Mouse (Mus musculus): ENCODE data around the gene Nipbl. TPM values are rescaled to one million over a fixed set of nuclear protein-coding genes. Genes with fewer than 3 reads are reported as not detected.

Gene Nipbl
- total RNA-seq, 2 experiments from 2014 or later = 29.9 to 31.4 TPM

DNA sequence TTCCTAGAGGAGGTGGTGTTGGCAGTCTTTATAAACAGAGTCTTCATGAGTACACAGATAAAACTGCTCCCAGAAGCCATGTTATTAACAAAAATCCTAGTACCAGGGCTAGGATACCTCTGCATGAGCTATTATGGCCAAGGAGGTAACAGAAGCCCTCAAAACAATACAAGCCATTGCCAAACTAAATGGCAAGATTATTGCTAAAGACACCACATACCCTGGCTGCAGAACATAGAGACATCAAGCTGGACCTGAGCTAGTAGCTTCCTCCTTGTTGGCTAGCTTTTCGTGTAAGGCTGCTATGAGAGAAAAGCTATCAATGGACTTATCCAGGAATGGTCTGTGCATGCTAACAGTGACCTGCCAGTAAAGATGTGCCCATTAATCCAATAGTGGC, 32.4 kb downstream of the Nipbl start:
- intact Hi-C loops (cut with DNase I) = no loop called here
- DNase-seq (ENCODE audit: extremely low spot score in 1 of 2, low spot score in 2 of 2) = no peak
- Histone ChIP-seq H3K27ac (no peak overlapping the region), H3K4me3 (no peak overlapping the region)
- TF ChIP-seq CTCF (IDR thresholded peaks at IDR 0.05) = no peak

DNA sequence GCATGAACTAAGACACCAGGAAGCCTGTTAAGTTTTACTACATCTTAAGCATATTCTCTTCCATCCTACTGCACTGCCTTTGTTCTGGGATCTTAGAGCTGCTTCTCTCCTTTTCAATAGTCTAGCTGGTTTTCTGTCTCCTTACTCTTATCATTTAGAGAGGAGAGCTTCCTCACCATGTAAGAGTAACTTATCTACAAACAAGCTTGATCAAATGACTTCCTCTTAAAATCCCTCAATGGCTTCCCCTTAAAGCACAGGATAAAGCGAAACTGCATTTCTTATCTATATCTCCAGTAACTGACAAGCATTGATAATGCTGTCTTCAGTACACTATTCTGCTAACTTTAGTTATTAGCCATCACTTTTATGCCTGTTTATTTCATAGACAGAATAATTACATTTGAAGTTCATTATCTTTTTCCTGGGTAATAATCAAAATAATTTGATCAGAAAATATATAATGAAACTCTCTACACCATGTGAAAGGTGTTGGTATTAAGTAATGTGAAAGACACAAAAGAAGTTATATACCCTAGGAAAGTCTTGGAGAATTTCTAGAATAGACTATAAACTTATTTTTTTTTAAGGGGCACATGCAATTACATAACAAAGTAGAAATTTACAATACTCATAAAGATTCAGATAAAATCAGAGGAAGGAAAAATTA, 33.0 kb downstream of the Nipbl start:
- intact Hi-C loops (cut with DNase I) = no loop called here
- Histone ChIP-seq H3K4me3 (no peak overlapping the region), H3K27ac (no peak overlapping the region)
- DNase-seq (ENCODE audit: extremely low spot score in 1 of 2, low spot score in 2 of 2) = no peak
- no peak for TF ChIP-seq CTCF (IDR thresholded peaks at IDR 0.05)

DNA sequence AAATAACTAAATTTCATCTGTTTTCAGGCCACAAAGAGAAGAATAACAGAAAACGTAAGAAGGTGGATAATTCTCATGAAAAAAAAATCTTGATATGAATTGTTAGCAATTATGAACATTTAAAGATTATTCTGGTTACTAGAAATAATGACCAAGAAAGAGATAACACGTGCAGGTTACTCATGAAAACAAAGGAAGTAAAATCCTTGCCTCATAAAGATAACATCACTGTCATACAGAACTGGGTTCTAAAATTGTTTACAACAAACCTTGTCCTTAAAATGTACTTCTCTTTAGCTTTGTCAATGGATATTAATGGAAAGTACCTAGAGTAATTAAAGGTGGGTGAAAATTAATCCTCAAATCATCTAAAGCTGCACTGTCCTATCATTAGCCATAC, 37.2 kb downstream of the Nipbl start:
- Histone ChIP-seq H3K4me3 (no peak overlapping the region), H3K27ac (no peak overlapping the region)
- no peak for TF ChIP-seq CTCF (IDR thresholded peaks at IDR 0.05)
- DNase-seq (ENCODE audit: extremely low spot score in 1 of 2, low spot score in 2 of 2) = no peak
- intact Hi-C loops (cut with DNase I) = no loop called here

DNA sequence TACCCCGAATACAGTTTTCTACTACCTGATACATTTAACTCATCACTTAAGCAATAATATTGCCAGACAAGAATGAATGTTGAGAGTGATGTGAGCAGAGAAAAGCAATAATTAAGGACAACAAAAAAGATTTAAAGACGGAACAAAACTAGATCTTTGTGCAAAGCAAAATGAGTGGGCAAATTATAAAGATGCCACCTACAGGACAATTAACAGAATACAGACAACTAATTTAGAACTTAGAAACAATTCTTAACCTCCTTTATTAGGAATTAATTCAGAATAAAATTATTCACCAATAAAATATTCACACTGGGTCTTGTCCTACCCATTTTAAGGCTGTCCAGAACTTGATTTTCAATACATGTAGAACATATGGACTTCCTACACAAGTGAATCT, 38.0 kb downstream of the Nipbl start:
- Histone ChIP-seq H3K4me3 (no peak overlapping the region), H3K27ac (no peak overlapping the region)
- DNase-seq (ENCODE audit: extremely low spot score in 1 of 2, low spot score in 2 of 2) = no peak
- peak; percentile 38 for TF ChIP-seq CTCF (IDR thresholded peaks at IDR 0.05)
- intact Hi-C loops (cut with DNase I) = no loop called here

DNA sequence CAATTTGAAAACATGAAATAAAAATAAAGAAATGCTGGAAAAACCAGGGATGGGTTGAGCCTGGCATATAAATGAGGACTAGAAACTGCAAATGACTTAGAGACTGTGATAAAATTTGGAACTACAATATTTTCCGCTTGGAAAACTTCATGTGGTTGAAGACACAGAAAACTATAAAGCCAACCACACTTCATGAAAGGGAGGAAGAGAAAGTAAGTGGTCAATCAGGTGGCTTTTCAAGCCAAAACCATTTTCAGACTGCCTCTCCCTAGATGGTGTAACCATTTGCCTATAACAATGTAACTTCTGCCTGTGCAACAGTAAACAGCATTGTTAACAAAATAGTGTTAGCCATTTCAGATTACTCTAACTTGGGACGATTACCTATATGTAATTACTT, 41.7 kb downstream of the Nipbl start:
- Histone ChIP-seq H3K4me3 (no peak overlapping the region), H3K27ac (no peak overlapping the region)
- TF ChIP-seq CTCF (IDR thresholded peaks at IDR 0.05) = no peak
- no peak for DNase-seq (ENCODE audit: extremely low spot score in 1 of 2, low spot score in 2 of 2)
- intact Hi-C loops (cut with DNase I) = no loop called here

DNA sequence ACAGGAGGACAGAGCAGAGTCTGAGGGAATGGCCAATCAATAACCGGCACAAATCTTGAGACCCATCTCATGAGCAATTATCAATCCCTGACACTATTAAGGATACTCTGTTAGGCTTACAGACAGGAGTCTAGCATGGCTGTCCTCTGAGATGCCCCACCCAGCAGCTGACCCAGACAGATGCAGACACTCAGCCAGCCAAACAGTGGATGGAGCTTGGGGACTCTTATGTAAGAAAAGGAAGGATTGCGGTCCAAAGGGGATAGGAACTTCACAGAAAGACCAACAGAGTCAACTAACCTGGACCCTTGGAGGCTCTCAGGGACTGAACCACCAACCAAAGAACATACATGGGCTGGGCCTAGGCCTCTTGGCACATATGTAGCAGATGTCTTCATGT, 42.7 kb downstream of the Nipbl start:
- no peak overlapping the region for H3K4me3 ChIP-seq
- DNase-seq (ENCODE audit: extremely low spot score in 1 of 2, low spot score in 2 of 2) = no peak
- intact Hi-C loops (cut with DNase I) = no loop called here
- H3K27ac ChIP-seq = no peak overlapping the region
- no peak for TF ChIP-seq CTCF (IDR thresholded peaks at IDR 0.05)

DNA sequence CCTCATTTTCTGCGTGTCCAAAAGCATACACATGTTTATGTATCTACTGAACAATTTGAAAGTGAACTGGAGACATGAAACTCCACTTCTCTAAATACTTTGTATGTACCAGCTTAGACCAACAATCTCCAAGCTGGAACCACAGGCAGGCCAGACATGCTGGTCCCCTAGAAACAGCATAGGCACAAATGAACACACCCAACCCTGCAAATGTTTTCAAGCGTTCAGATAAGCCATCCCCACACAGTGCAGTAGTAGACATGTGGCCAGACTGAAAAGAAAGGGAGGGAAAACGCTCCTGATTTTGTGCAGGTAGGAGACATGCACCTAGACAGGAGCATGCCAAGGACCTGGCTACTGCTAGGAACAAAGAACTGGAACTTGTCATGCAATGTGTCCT, 52.5 kb downstream of the Nipbl start:
- no peak for DNase-seq (ENCODE audit: extremely low spot score in 1 of 2, low spot score in 2 of 2)
- TF ChIP-seq CTCF (IDR thresholded peaks at IDR 0.05) = no peak
- intact Hi-C loops (cut with DNase I) = no loop called here
- no peak overlapping the region for H3K27ac ChIP-seq
- H3K4me3 ChIP-seq = no peak overlapping the region

DNA sequence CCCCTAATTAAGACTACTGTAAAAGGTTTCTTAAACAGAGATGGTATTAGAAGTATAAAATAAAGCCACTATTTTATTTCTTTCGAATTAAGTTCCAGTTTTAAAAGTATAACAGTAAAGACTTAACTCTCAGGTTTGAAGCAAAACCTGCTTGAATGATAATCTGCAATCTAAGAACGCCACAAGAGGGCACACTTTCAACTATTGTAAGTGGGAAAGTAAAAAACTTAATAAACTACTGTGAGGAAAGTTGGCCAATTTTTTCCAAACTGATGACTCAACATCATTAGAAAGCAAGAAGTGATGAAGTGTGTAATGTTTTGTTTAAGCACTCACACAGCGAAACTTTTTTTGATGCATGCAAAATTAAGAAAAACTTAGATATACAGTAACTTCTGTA, 62.0 kb downstream of the Nipbl start:
- DNase-seq (ENCODE audit: extremely low spot score in 1 of 2, low spot score in 2 of 2) = no peak

DNA sequence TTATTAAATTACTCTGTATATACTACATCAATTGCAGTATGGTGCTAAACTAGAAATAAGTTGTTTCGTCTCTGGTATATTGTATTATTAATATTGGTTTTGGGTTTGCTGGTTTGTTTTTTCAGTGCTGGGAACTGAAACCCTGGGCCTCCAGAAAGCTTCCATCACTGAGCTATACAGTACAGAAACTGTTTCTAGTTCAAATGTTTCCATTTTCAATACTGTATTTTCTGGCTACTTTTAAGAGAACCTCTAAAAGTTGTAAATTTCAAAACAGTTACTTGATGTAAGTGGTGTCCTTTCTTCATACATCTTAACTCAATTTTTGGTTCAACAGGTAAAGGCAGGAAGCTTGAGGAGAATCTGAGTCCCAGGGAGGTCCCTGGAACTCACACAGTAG, 68.6 kb downstream of the Nipbl start:
- intact Hi-C loops (cut with DNase I) = no loop called here
- Histone ChIP-seq H3K4me3 (no peak overlapping the region), H3K27ac (no peak overlapping the region)
- TF ChIP-seq CTCF (IDR thresholded peaks at IDR 0.05) = no peak
- DNase-seq (ENCODE audit: extremely low spot score in 1 of 2, low spot score in 2 of 2) = no peak

More for the DNA sequence above, 62.0 kb downstream of the Nipbl start:
- H3K4me3 ChIP-seq = no peak overlapping the region
- TF ChIP-seq CTCF (IDR thresholded peaks at IDR 0.05) = peak; percentile 74
- no peak overlapping the region for H3K27ac ChIP-seq
- intact Hi-C loops (cut with DNase I) = loop anchor here (2.0 kb wide), 2 partner anchors 63 to 203 kb away; partner anchors contain the start of gene Nipbl

DNA sequence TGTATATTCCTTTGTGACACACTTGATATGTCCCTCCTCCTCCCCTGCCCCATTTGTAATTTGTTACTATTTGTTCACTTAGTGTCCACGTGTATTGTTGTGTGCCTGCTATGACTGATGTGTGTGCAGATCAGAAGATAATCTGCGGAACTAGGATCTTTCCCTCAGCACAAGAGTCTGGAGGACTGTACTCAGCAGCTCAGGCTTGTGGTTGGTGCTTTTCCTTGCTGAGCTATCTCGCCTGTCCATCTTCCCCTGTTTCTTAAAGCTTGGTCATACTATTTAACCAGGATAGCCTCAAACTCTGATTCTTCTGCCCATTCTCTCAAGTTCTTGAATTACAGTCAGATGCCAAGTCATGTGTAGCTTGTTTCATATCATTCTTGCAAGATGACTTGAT, 69.5 kb downstream of the Nipbl start:
- Histone ChIP-seq H3K27ac (no peak overlapping the region), H3K4me3 (no peak overlapping the region)
- DNase-seq (ENCODE audit: extremely low spot score in 1 of 2, low spot score in 2 of 2) = no peak
- intact Hi-C loops (cut with DNase I) = no loop called here
- TF ChIP-seq CTCF (IDR thresholded peaks at IDR 0.05) = no peak

DNA sequence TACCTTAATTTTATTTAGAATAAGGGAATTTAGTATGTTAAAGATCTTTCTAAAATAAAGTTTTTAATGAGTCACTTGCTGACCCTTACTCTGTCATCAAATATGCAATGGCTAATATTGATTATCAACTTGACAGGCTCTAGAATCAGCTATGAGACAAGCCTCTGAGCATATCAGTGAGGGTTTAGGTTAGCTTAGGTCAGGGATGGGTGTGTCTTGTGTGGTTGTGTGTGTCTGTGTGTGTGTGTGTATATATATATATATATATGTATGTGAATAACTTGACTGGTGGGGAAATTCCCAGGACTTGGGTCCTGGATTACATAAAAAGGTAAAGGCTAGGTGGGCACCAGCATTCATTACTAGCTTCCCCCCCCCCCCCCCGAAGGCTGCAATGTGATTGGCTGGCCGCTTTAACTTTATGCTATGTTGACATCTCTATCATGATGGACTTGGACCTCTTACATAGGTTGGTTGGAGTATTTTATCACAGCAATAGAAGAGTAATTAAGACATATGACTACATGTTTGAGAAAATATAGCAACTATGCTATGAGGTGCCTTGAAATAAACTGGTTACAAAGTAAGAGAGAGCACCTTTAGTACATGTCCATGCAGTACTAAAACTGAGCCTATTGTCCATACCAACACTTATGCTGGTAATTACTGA, 97.0 kb downstream of the Nipbl start:
- H3K27ac ChIP-seq = no peak overlapping the region
- intact Hi-C loops (cut with DNase I) = no loop called here
- H3K4me3 ChIP-seq = no peak overlapping the region
- TF ChIP-seq CTCF (IDR thresholded peaks at IDR 0.05) = no peak
- no peak for DNase-seq (ENCODE audit: extremely low spot score in 1 of 2, low spot score in 2 of 2)

DNA sequence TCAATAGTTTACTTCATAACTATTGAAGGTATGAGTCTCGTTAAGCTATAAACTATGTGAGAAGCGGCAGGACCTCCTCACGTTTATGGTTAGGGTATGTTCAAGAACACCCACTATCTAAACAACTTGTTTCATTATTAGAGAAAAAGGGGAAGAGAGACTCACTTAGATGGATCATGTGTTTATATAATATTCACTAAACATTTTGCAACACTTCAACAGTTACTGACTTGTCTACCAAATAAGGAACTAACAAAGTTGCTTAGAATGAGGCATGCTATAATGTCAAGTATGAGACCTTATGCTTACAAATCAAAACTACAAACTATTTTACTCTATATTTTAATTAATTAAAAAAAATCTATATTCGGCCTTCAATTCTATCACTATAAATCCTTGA, 103.7 kb downstream of the Nipbl start:
- H3K4me3 ChIP-seq = no peak overlapping the region
- TF ChIP-seq CTCF (IDR thresholded peaks at IDR 0.05) = no peak
- intact Hi-C loops (cut with DNase I) = no loop called here
- H3K27ac ChIP-seq = no peak overlapping the region
- no peak for DNase-seq (ENCODE audit: extremely low spot score in 1 of 2, low spot score in 2 of 2)

DNA sequence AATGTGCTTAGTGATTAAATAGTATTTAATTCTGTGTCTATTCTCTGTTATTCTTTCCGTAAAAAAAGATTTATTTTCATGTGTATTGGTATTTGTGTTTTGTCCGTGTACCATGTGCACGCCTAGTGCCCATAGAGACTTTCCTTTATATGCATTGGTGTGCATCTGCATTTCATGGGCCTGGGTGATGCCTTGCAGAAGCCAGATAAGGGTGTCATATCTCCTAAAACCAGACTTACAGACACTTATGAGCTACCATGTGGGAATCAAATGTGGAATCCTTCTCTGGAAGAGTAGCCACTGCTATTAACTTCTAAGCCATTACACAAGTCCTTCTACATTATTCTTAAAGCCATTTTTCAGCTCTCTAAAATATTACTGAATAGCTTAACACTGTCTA, 112.7 kb downstream of the Nipbl start:
- no peak for TF ChIP-seq CTCF (IDR thresholded peaks at IDR 0.05)
- H3K27ac ChIP-seq = no peak overlapping the region
- intact Hi-C loops (cut with DNase I) = no loop called here
- DNase-seq (ENCODE audit: extremely low spot score in 1 of 2, low spot score in 2 of 2) = no peak
- H3K4me3 ChIP-seq = no peak overlapping the region
